Mouse (Mus musculus): ENCODE measurements around the gene Pkmyt1. TPM values are rescaled to one million over a fixed set of nuclear protein-coding genes. Genes with fewer than 3 reads are reported as not detected.
A peak's percentile ranks its signal among the peaks of the same experiment; 100 is the strongest.

Pkmyt1 gene
- 1 to 10 TPM; 4.1 to 4.7 TPM for total RNA-seq (2021)

DNA sequence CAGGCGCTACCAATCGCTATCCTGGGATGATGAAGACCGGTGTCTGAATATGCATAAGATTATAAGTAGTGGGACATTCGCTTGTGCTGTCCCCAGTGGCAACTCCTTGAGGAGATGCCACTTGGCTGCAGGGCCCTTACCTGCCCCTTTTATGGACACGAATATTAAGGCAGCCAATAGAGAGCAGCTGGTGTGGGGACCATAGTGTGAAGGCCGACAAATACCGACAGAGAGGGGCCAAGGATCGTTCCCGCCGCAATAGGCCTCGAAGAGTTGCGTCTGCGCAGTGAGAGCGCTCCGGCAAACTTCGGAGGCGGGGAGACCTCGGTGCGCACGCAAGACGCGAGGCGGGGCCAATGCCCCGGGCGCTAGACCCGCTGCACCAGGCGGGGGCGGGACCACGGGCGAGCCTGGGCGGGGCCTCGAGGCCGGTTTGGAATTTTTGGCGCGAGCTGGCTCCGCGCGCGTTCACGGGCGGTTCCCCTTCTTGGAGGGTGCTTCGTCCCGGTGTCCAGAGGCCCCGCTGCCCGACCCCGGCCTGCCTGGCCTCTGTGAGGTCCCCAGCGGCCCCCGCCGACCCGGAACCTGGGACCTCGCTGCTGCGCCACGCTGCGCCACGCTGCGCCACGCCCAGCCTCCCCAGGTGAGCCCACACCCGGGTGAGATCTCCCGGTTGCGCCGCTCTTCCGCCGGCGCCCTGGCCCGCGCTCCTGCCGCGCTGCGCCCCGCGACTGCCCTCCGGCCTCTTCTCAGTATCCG is at the start of gene Pkmyt1:
Gene Pkmyt1 (plus strand): TSS at position 338 of the 759 bp plus-strand sequence.
- intact Hi-C loops (cut with DNase I) = no loop called here
- DNase-seq (ENCODE audit: low spot score in 2 of 2) = peak; percentile 92 to 94

- intact Hi-C loops (cut with DNase I) = no loop called here
- DNase-seq (ENCODE audit: low spot score in 2 of 2) = no peak
Measured at GRCm38 (mm10) chr17:23676473-23677031, 49.6 kb upstream of the Pkmyt1 start.

GRCm38 (mm10) chr17:23677236-23677679 is 48.9 kb upstream of the Pkmyt1 start, which contains the start of gene Tnfrsf12a:
Gene Tnfrsf12a, minus strand, starts transcription at chr17:23677468.
- intact Hi-C loops (cut with DNase I) = no loop called here
- DNase-seq (ENCODE audit: low spot score in 2 of 2) = peak; percentile 74 to 84

DNA sequence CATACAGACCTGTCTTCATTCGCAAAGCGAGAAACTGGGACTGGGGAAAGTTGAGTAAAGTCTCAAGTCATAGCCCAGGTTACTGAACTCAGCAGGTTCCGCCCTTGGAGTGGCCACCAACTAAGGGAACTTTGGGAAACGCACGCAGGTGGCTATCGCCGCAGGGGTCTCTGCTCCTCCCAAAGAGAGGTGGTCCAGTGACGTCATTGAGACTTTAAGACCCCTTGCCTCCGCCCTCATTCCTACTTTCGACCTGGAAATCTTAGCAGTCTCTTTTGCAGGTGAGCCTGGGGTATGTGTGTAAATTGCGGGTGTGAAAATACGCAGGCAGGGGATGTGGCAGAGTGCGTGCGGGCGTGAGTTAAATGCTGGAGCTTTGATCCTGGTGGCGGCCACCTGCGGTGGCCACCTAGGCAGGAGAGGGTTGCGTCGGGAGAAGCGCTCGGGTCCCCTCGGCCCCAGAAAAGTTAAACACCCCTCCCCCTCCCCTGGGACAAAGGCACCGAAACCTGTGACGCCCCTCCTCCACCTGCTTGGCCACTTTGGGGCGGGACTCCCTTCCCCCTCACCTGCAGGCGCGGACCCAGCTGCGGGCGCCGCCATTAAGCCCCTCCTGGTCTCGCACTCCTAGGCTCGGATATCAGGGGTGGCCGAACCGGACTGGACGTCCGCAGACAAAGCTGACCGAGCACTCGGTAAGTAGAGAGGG is 46.9 kb upstream of the Pkmyt1 start, which contains the start of gene Cldn6:
Gene Cldn6 (plus strand): TSS at position 123 of the 709 bp plus-strand sequence.
- intact Hi-C loops (cut with DNase I) = no loop called here
- no peak for DNase-seq (ENCODE audit: low spot score in 2 of 2)

- no peak for DNase-seq (ENCODE audit: low spot score in 2 of 2)
- intact Hi-C loops (cut with DNase I) = no loop called here
Measured at GRCm38 (mm10) chr17:23680336-23680735, 45.8 kb upstream of the Pkmyt1 start.

DNA sequence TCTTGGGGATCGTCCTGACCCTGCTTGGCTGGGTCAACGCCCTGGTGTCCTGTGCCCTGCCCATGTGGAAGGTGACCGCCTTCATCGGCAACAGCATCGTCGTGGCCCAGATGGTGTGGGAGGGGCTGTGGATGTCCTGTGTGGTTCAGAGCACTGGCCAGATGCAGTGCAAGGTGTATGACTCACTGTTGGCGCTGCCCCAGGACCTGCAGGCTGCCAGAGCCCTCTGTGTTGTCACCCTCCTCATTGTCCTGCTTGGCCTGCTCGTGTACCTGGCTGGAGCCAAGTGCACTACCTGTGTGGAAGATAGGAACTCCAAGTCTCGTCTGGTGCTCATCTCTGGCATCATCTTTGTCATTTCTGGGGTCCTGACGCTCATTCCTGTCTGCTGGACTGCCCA is 45.0 kb upstream of the Pkmyt1 start:
- no peak for DNase-seq (ENCODE audit: low spot score in 2 of 2)
- intact Hi-C loops (cut with DNase I) = no loop called here

GRCm38 (mm10) chr17:23682092-23682491 is 44.0 kb upstream of the Pkmyt1 start:
- DNase-seq (ENCODE audit: low spot score in 2 of 2) = no peak
- intact Hi-C loops (cut with DNase I) = no loop called here

DNA sequence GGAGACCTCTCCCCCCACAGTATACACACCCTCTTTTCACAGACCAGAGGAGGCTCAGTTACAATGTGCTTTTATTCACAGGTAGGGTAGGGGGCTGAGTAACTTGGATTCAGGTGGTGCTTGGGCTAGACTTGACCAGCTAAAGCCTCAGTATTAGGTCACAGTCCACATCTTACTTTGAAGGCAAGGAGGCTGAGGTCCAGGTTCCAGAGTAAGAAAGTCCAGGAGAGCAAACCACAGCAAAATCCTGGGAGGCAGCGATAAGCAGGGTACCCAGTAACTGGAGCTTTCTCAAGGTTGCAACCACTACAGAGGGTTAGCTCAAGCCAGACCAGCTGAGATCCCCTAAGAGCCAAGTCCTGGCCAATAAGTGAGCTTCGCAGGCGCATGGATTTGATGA is 43.6 kb upstream of the Pkmyt1 start:
- no peak for DNase-seq (ENCODE audit: low spot score in 2 of 2)
- intact Hi-C loops (cut with DNase I) = no loop called here

- DNase-seq (ENCODE audit: low spot score in 2 of 2) = no peak
- intact Hi-C loops (cut with DNase I) = no loop called here
Measured at GRCm38 (mm10) chr17:23683226-23683625, 42.9 kb upstream of the Pkmyt1 start.

DNA sequence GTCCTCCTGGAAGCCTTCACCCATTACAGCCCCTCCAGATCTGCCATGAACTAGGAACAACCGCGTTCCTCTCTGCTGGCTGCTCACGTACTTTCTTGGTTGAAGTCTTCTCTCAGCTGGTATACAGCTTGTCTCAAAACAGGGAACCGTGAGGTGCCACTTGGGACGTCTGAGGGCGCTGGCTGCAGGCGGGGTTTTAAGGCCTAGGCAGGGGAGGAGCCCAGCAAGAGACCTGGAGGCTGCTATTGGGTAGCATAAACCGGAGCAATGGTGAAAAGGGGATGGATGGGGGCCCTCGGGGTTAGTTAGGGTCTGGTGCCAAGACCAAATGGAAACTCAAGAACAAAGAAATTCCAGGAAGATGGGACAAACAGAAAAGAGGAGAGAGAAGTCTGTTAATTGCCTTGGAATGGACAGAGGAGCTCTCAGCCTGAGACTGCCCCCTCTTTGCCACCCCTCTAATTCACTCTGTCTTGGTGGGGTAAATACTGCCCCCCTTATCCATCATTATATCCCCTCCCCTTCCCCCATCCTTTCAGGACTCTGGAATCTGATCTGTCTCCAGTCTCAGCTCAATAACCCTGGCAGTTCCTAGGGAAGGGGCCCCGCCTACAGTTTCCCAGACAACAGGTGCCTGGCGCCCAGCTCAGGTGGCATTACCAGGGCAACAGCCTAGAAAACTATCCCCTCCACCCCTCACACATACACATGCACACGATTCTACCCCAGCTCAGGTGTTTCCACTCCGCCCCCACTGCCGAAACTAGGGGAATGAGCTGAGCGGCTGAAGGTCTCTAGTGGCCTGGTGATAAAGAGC is 42.1 kb upstream of the Pkmyt1 start, which contains the start of gene Cldn9:
Gene Cldn9 (minus strand): TSS at position 171 of the 817 bp plus-strand sequence.
- no peak for DNase-seq (ENCODE audit: low spot score in 2 of 2)
- intact Hi-C loops (cut with DNase I) = no loop called here

DNA sequence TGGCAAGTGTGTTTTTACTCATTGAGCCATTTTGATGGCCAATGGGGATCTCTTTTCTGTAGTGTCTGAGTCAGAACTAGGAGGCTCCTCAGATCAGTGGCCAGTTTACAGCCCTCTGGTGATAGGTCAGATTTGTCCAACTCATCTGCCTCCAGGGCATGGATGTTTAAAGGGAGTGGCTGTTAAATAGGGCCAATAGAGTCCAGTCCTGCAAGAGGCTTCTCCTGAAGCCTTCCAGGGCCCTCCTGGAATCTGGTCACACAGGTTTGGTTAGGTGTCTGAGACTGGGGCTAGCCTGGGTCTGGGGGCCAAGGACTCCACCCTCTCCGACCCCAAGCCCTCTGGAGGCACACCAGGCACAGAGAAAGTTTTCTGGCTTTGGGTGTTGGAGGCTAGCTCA is 31.6 kb upstream of the Pkmyt1 start:
- DNase-seq (ENCODE audit: low spot score in 2 of 2) = no peak
- intact Hi-C loops (cut with DNase I) = no loop called here

DNA sequence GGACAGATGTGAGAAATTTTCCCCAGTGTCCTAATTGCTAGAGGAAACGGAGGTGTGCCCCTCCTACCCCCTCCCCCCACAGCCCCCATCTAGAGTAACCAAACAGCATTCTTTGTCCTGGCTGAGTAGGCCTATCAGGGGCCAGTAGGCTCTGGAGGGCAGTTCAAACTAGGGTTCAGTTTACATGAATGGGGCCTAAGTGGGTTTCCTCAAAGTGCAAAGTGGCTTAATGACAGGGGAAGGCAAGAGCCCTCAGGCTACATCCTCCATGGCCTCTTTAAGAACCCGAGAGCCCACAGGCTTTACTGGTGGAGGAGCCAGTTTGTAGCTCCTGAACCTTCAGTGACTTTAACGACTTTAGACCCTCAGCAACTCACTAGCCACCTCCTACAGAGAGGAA is 30.3 kb upstream of the Pkmyt1 start:
- no peak for DNase-seq (ENCODE audit: low spot score in 2 of 2)
- intact Hi-C loops (cut with DNase I) = no loop called here

DNA sequence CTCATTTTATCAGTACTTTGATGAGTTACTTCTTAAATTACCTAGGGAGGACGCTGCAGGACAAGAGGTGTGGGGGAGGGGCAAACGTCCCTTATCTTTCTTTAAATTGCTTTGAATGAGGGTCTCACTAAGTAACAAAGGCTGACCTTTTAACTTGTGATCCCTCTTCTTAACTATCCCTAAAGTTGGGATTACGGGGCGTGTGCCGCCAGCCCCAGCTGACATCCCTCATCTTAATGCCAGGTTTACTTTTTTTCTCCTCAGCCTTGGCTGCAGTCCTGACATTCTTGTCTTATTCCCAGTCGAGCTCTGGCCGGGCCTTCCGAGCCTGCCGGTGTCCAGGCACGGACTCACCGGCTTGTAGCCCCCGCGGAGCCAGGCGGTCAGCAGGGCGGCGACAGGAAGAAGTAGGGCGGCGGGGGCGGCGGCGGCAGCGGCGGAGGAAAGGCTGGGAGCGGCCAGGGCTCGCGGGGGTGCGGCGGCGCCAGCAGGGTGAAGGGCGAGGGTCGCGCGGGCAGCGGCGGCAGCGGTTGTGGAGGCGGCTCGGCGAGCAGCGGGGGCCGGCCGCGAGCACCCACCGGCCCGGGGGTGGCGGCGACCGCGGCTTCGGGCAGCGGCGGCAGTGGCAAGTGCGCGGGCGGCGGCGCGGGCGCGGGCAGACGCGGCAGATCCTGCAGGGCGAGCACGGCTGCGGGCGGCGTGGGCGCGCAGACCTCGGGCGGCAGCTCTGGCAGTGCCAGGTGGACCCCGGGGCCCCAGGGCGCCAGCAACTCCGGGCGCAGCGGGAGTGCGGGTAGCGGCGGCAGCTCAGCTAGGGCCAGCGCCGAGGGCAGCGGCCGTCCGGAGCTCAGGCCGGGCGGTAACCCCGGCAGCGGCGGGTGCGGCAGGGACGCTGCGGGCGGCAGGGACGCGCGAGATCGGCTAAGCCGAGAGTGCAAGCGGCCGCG is 26.7 kb upstream of the Pkmyt1 start:
- DNase-seq (ENCODE audit: low spot score in 2 of 2) = peak; percentile 23 to 50
- intact Hi-C loops (cut with DNase I) = loop anchor here (5.0 kb wide), 1 partner anchor 132 kb away; no protein-coding TSS in a partner anchor

GRCm38 (mm10) chr17:23700079-23700478 is 26.1 kb upstream of the Pkmyt1 start:
- peak; percentile 87 for DNase-seq (ENCODE audit: low spot score in 2 of 2)
- intact Hi-C loops (cut with DNase I) = loop anchor here (5.0 kb wide), 1 partner anchor 133 kb away; no protein-coding TSS in a partner anchor

- peak; percentile 16 to 30 for DNase-seq (ENCODE audit: low spot score in 2 of 2)
- intact Hi-C loops (cut with DNase I) = loop anchor here (5.0 kb wide), 1 partner anchor 136 kb away; no protein-coding TSS in a partner anchor
Measured at GRCm38 (mm10) chr17:23703301-23703700, 22.8 kb upstream of the Pkmyt1 start.

DNA sequence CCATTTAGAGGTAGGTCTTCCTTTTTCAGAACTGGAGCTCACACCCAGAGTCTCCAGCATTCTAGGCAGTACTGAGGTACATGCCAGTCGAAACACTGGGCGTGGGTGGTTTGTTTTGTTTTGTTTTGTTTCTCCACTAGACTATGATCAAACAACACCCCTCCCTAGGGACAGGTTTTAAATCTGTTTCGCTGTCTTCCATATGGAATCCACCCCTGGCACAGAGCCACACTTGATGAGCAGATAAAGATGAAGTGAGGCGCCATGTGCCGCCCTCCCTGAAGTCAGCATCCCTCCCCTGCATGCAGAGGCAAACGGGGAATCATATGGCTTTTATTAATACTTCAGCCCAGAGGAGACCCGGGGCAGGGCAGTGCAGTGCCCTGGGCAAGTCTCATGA is 21.4 kb upstream of the Pkmyt1 start:
- intact Hi-C loops (cut with DNase I) = loop anchor here (5.0 kb wide), 2 partner anchors 32 to 137 kb away; partner anchors contain the start of genes Hcfc1r1 and Thoc6
- peak; percentile 17 to 23 for DNase-seq (ENCODE audit: low spot score in 2 of 2)

- intact Hi-C loops (cut with DNase I) = loop anchor here (5.0 kb wide), 1 partner anchor 33 kb away; the partner anchor contains the start of genes Hcfc1r1 and Thoc6
- DNase-seq (ENCODE audit: low spot score in 2 of 2) = no peak
Measured at GRCm38 (mm10) chr17:23705525-23706104, 20.5 kb upstream of the Pkmyt1 start.

GRCm38 (mm10) chr17:23706212-23706611 is 19.9 kb upstream of the Pkmyt1 start:
- peak; percentile 70 to 74 for DNase-seq (ENCODE audit: low spot score in 2 of 2)
- intact Hi-C loops (cut with DNase I) = loop anchor here (5.0 kb wide), 1 partner anchor 34 kb away; the partner anchor contains the start of genes Hcfc1r1 and Thoc6
